Mouse (Mus musculus) limb, embryonic 11.5 days (tissue): ENCODE results near the gene Slc39a11. TPM values are rescaled to one million over a fixed set of nuclear protein-coding genes. Genes with fewer than 3 reads are reported as not detected.

Experiments
- ATAC-seq: fragments of 200-750 bp; cut with Nextera tagmentation; 2 replicates; pipeline ENCODE4 v1.8.0; 2017; ENCODE audit warnings: low read depth; ENCODE audit not compliant: insufficient number of reproducible peaks, low FRiP score, low TSS enrichment
- DNase-seq: peaks from one replicate; pipeline ENCODE4 v3.0.0-alpha.2; 2015; ENCODE audit warnings: low spot score
- H3K27ac ChIP-seq: fragments of 300-500 bp; sonication (generic); replicated peaks from 2 replicates; pipeline ENCODE4 v1.5.1; 2014; ENCODE audit warnings: low read depth, mild to moderate bottlenecking, low read length
- H3K27me3 ChIP-seq: fragments of 300-500 bp; sonication (generic); 2 replicates; pipeline ENCODE4 v1.6.1; 2014; ENCODE audit warnings: mild to moderate bottlenecking, low read length, mixed read lengths; ENCODE audit not compliant: control insufficient read depth, insufficient read depth
- H3K36me3 ChIP-seq: fragments of 300-500 bp; sonication (generic); 2 replicates; pipeline ENCODE4 v1.6.1; 2014; ENCODE audit warnings: mild to moderate bottlenecking, low read length, moderate library complexity, mixed read lengths; ENCODE audit not compliant: control insufficient read depth, insufficient read depth
- H3K4me1 ChIP-seq: fragments of 300-500 bp; sonication (generic); 2 replicates; pipeline ENCODE4 v1.6.1; 2014; ENCODE audit warnings: low read length, mixed read lengths; ENCODE audit not compliant: control insufficient read depth, insufficient read depth
- H3K4me2 ChIP-seq: fragments of 300-500 bp; sonication (generic); 2 replicates; pipeline ENCODE4 v1.6.1; 2014; ENCODE audit warnings: low read depth, mild to moderate bottlenecking, moderate library complexity; ENCODE audit not compliant: severe bottlenecking
- H3K4me3 ChIP-seq: fragments of 300-500 bp; sonication (generic); 2 replicates; pipeline ENCODE4 v1.5.1; 2014; ENCODE audit warnings: low read depth, low read length
- H3K9ac ChIP-seq: fragments of 300-500 bp; sonication (generic); 2 replicates; pipeline ENCODE4 v1.6.1; 2014; ENCODE audit warnings: mild to moderate bottlenecking, low read length
- H3K9me3 ChIP-seq: fragments of 300-500 bp; sonication (generic); 2 replicates; pipeline ENCODE4 v1.6.1; 2016; ENCODE audit warnings: low read length; ENCODE audit not compliant: control insufficient read depth
- WGBS: fragments of 180-500 bp; shearing (Covaris S2); extraction: QIAGEN DNeasy Blood & Tissue Kit; methylation state at CpG from one replicate; pipeline ENCODE4 v1.1.7; 2014; 5-methylcytosine and 5-hydroxymethylcytosine counted together
- polyA plus RNA-seq: library from polyadenylated mRNA; unstranded; fragments of >200 nt; fragmentation: Nextera tagmentation; extraction: Ambion mirVana; gene quantifications from 2 replicates; pipeline ENCODE4 v1.2.1, GENCODE M21; 2014

Gene Slc39a11
- polyA plus RNA-seq, 1 experiment from 2014 or later: 14.9 TPM

DNA sequence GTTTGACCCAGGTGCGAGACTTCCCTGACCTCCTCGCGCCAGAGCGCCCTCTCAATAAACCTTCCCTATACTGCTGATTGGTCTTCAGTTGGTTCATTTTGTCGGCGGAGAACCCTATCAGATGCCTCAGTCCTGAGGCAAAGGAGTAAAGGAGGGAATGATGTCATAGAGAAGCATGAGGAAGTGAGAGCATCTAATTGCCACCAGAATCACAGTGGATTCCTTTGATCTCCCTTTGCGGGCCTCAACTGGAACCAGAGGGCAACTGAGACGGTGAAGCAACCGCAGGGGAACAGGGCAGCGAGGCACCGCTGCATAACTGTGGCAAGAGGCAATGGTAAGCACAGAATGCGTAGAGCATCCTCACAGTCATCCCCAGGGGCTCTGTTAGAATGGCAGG, 11.2 kb downstream of the Slc39a11 start:
- H3K27me3 ChIP-seq: no peaks in the 10 kb centered on the region
- H3K9me3 ChIP-seq: no peaks in the 10 kb centered on the region
- no peak overlapping the region for H3K4me3 ChIP-seq
- H3K4me2 ChIP-seq: no peak overlapping the region
- H3K36me3 ChIP-seq: no peaks in the 10 kb centered on the region
- no peak overlapping the region for H3K9ac ChIP-seq
- DNase-seq: no peak
- H3K4me1 ChIP-seq: no peaks in the 10 kb centered on the region
- 87% methylated on average over 12 of the region's 12 CpGs for WGBS
- no peak overlapping the region for H3K27ac ChIP-seq
- ATAC-seq: no peak

DNA sequence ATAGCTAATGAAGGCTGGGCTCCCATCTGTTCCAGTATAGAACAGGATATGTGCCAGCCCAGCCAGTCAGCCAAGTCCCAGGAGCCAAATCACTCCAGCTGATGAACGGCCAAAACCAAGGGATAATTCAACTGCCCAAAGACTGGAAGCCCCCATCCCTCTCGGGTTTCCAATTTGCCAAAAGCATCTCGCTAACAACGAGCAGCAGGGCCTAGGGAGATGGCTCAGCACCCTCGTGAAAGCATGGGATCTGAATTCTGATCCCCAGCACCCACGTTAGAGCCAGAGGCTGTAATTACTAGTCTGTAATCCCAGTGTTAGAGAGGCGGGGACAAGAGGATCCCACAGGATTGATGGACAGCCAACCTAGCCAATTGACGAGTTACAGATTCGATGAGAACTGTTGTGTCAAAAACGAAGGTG, 15.2 kb downstream of the Slc39a11 start:
- H3K27me3 ChIP-seq: no peaks in the 10 kb centered on the region
- H3K27ac ChIP-seq: no peak overlapping the region
- H3K9me3 ChIP-seq: no peaks in the 10 kb centered on the region
- WGBS: 73% methylated on average over 10 of the region's 10 CpGs
- H3K4me2 ChIP-seq: no peak overlapping the region
- ATAC-seq (no peak), DNase-seq (no peak)
- H3K4me3 ChIP-seq: no peak overlapping the region
- H3K4me1 ChIP-seq: no peaks in the 10 kb centered on the region
- H3K9ac ChIP-seq: no peak overlapping the region
- H3K36me3 ChIP-seq: no peaks in the 10 kb centered on the region

DNA sequence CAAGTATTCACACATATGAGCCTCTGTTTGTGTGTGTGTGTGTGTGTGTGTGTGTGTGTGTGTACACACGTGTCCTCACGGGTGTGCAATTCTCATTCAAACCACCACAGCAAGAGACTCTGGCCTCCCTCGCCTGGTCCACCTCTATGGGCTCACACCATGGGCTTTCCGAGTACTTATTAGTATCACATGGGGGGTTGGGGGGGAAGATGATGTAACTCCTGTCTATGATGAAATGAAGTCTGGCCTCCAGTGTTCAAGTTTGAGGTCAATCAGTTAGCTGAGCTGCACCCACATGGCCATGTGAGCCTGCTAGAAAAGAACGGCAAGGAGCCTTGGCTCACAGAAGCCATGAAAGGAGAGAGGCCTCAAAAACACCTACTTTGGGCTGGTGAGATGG, 16.5 kb downstream of the Slc39a11 start:
- H3K4me1 ChIP-seq: no peaks in the 10 kb centered on the region
- no peaks in the 10 kb centered on the region for H3K27me3 ChIP-seq
- no peak for DNase-seq
- no peak overlapping the region for H3K9ac ChIP-seq
- no peak overlapping the region for H3K4me3 ChIP-seq
- H3K4me2 ChIP-seq: no peak overlapping the region
- H3K9me3 ChIP-seq: no peaks in the 10 kb centered on the region
- H3K27ac ChIP-seq: no peak overlapping the region
- no peak for ATAC-seq
- WGBS: 93% methylated on average over 5 of the region's 5 CpGs
- no peaks in the 10 kb centered on the region for H3K36me3 ChIP-seq

DNA sequence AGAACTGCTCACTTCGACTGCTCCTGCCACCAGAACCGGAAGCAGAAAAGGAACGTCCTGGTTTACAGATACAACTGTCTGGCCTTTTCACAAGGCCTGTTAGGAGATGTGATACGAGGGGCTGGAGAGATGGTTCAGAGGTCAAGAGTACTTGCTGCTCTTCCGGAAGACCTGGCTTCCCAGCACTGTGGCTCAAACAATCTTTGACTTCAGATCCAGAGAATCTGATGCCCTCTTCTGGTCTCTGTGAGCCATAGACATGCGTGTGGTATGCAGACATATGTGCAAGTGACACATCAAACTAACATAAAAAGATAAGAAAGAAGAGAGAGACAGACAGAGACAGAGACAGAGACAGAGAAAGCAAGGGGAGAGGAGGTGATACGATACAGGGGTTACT, 17.6 kb downstream of the Slc39a11 start:
- no peak overlapping the region for H3K9ac ChIP-seq
- no peak overlapping the region for H3K27ac ChIP-seq
- 84% methylated on average over 7 of the region's 7 CpGs for WGBS
- no peaks in the 10 kb centered on the region for H3K36me3 ChIP-seq
- no peaks in the 10 kb centered on the region for H3K9me3 ChIP-seq
- no peak overlapping the region for H3K4me2 ChIP-seq
- no peak overlapping the region for H3K4me3 ChIP-seq
- no peaks in the 10 kb centered on the region for H3K4me1 ChIP-seq
- DNase-seq: no peak
- no peak for ATAC-seq
- no peaks in the 10 kb centered on the region for H3K27me3 ChIP-seq

DNA sequence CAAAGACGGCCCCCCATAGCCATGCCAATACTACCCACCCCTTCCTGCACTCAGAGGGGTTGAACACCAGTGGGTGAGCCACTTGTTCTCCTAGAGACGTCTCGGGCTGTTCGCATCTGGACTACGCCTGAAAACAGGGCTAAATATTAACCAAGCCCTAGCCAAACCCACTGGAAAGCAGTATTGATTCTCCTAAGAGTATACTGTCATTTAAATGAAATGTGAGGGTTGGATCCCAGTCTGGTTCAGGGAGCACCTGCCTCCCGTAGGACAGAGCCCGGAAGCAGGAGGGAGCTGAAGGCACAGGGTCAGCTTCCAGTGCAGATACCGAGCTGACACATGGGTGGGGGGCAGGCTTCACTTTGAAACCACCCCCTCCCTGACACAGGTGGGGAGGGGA, 18.0 kb downstream of the Slc39a11 start:
- DNase-seq (no peak), ATAC-seq (no peak)
- Histone ChIP-seq H3K4me3 (no peak overlapping the region), H3K9me3 (no peaks in the 10 kb centered on the region), H3K36me3 (no peaks in the 10 kb centered on the region), H3K27me3 (no peaks in the 10 kb centered on the region), H3K4me2 (no peak overlapping the region), H3K4me1 (no peaks in the 10 kb centered on the region), H3K9ac (no peak overlapping the region), H3K27ac (no peak overlapping the region)
- 87% methylated on average over 8 of the region's 8 CpGs for WGBS

DNA sequence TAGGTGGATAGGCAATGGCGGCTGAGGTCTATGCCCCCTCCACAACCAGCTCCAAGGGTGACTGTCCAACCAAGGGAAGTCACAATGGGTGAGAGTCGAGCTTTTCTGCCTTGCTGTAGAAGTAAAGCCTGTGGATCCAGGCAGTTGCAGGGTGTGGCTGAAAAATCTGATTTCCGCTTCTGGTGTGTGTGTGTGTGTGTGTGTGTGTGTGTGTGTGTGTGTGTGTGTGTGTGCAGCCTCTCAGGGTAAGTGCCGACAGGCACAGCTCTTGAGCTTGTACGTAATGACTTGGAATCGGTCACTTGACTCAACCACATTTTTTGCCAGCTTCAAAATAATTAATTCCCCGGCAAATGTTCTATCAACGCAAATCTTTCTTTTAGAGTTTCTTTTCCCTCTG, 18.6 kb downstream of the Slc39a11 start:
- Histone ChIP-seq H3K27ac (no peak overlapping the region), H3K9ac (no peak overlapping the region), H3K27me3 (no peaks in the 10 kb centered on the region), H3K4me1 (no peaks in the 10 kb centered on the region), H3K9me3 (no peaks in the 10 kb centered on the region), H3K36me3 (no peaks in the 10 kb centered on the region), H3K4me2 (no peak overlapping the region), H3K4me3 (no peak overlapping the region)
- ATAC-seq (no peak), DNase-seq (no peak)
- WGBS: 81% methylated on average over 8 of the region's 8 CpGs

DNA sequence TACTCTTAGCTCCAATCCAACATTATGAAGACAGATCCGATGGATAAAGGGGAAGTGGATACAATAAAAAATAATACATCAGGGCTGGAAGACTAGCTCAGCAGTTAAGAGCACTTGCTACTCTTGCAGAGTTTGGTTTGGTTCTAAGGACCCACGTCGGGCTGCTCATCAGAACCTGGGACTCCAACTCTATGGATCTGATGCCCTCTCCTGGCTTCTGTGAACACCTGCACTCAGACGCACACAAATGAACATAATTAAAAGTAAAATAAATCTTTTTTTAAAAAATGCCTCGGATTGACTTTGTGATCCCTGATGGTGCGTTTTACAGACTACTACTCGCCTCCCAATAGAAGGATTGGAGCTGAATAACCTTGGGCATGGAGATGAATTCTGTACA, 19.2 kb downstream of the Slc39a11 start:
- Histone ChIP-seq H3K9me3 (no peaks in the 10 kb centered on the region), H3K4me3 (no peak overlapping the region), H3K27ac (no peak overlapping the region), H3K27me3 (no peaks in the 10 kb centered on the region), H3K36me3 (no peaks in the 10 kb centered on the region), H3K4me1 (no peaks in the 10 kb centered on the region), H3K9ac (no peak overlapping the region), H3K4me2 (no peak overlapping the region)
- WGBS: 63% methylated on average over 7 of the region's 7 CpGs
- DNase-seq: no peak
- ATAC-seq: no peak

DNA sequence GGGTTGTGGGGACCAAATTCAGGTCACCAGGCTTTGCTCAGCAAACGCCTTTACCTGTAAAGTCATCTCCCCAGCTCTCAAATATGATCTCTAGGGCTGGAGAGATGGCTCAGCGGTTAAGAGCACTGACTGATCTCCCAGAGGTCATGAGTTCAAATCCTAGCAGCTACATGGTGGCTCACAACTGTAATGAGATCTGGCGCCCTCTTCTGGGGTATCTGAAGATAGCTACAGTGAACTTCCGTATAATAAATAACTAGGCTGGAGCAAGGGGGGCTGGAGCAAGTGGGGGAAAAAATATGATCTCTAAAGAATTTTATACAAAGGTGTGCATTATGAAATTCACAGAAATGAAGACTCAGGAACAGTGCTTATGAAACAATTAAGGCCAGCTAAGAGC, 22.1 kb downstream of the Slc39a11 start:
- no peak for ATAC-seq
- H3K4me1 ChIP-seq: no peaks in the 10 kb centered on the region
- WGBS: 58% methylated on average over 4 of the region's 4 CpGs
- H3K9me3 ChIP-seq: no peaks in the 10 kb centered on the region
- H3K27ac ChIP-seq: no peak overlapping the region
- H3K4me2 ChIP-seq: no peak overlapping the region
- no peak for DNase-seq
- H3K4me3 ChIP-seq: no peak overlapping the region
- no peaks in the 10 kb centered on the region for H3K27me3 ChIP-seq
- no peak overlapping the region for H3K9ac ChIP-seq
- H3K36me3 ChIP-seq: no peaks in the 10 kb centered on the region

DNA sequence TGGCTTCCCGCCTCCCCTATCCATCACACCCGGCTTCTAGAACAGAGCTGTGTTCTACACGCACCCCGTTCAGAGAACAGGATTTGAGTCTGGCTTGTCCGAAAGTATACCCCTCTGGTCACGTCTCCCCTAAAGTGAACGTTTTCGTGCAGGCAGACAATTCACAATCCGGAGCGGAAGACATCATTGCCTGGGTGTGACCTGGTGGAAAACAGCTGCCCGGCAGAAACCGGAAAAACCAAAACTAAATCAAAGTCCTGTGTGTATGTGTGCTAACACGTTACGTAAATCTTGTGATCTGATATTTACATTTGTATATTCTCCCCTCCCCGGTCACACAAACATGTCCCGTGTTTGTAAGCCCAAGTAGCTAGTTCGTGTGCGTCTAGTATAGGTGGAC, 24.4 kb downstream of the Slc39a11 start:
- Histone ChIP-seq H3K36me3 (no peaks in the 10 kb centered on the region), H3K4me2 (no peak overlapping the region), H3K9ac (no peak overlapping the region), H3K4me3 (no peak overlapping the region), H3K9me3 (no peaks in the 10 kb centered on the region), H3K27ac (no peak overlapping the region), H3K27me3 (peaks cover 9% of the 10 kb centered on the region), H3K4me1 (no peaks in the 10 kb centered on the region)
- no peak for DNase-seq
- 93% methylated on average over 18 of the region's 18 CpGs for WGBS
- no peak for ATAC-seq
